Mouse (Mus musculus) cerebellum, adult 2 months (tissue): Measurements from ENCODE around the gene Hip1.

Experiments
- CTCF ChIP-seq: fragments of 200-500 bp; IDR thresholded peaks from 2 replicates; pipeline ENCODE4 v1.5.1; 2011; ENCODE audit warnings: low read depth, mild to moderate bottlenecking, control low read depth, low read length, moderate library complexity, borderline replicate concordance; ENCODE audit not compliant: insufficient read depth
- POLR2A ChIP-seq: fragments of 200-500 bp; IDR thresholded peaks from 2 replicates; pipeline ENCODE4 v1.6.1; 2011; ENCODE audit warnings: low read length, control low read depth, borderline replicate concordance; ENCODE audit not compliant: insufficient read depth

DNA sequence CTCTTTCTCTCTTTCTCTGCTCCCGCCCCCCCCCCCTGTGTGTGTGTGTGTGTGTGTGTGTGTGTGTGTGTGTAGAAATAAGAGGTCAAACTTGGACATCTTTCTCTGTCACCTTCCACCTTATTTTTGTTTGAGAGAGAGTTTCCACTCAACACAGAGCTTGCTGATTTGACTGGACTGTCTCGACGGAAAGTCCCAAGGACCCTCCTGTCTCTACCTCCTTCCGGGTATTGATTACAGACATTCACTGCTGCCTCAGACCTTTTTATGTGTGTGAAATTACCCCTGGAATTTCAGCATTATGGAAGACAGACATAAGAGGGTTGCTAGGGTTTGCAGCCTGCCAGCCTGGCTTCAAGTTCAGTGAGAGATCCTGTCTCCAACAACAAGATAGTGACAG, 11.3 kb upstream of the Hip1 start:
- TF ChIP-seq CTCF (no peak), POLR2A (no peak)
